Mouse (Mus musculus): Measurements from ENCODE around the gene Lrriq3. TPM values are rescaled to one million over a fixed set of nuclear protein-coding genes. Genes with fewer than 3 reads are reported as not detected.

Lrriq3 gene
- 0.54 and 1.3 TPM in 2 replicates for polyA plus RNA-seq (2016; fragmentation: Nextera tagmentation; extraction: Ambion mirVana)

- Histone ChIP-seq H3K27ac (peak within 1 kb of the TSS; percentile 70), H3K36me3 (no peaks in the 10 kb centered on the region), H3K9me3 (no peaks in the 10 kb centered on the region), H3K4me1 (peaks cover 5% of the 10 kb centered on the region; the same call in 1 of the 2 replicates), H3K4me2 (replicated peaks) (peak within 1 kb of the TSS; percentile 59), H3K27me3 (no peaks in the 10 kb centered on the region), H3K9ac (peak within 1 kb of the TSS; percentile 64), H3K4me3 (peak within 1 kb of the TSS; percentile 62)
- under 1% methylated on average over 46 of the region's 47 CpGs for WGBS
- ATAC-seq (ENCODE audit: insufficient number of reproducible peaks, insufficient read depth, low FRiP score, low TSS enrichment) = peak; percentile 99
These were observed at the start of gene Lrriq3, which contains the start of gene Fpgt for GRCm38 (mm10) chr3:155093116-155093956. Gene Lrriq3, plus strand, starts transcription at chr3:155093434. Gene Fpgt, minus strand, starts transcription at chr3:155093403.

- Histone ChIP-seq H3K27ac (no peak overlapping the region), H3K4me3 (no peak overlapping the region), H3K4me2 (replicated peaks) (no peak overlapping the region), H3K9me3 (no peaks in the 10 kb centered on the region), H3K27me3 (no peaks in the 10 kb centered on the region), H3K36me3 (no peaks in the 10 kb centered on the region), H3K4me1 (no peaks in the 10 kb centered on the region), H3K9ac (no peak overlapping the region)
- ATAC-seq (ENCODE audit: insufficient number of reproducible peaks, insufficient read depth, low FRiP score, low TSS enrichment) = no peak
These were observed 41.2 kb upstream of the Lrriq3 start for GRCm38 (mm10) chr3:155052021-155052420.

DNA sequence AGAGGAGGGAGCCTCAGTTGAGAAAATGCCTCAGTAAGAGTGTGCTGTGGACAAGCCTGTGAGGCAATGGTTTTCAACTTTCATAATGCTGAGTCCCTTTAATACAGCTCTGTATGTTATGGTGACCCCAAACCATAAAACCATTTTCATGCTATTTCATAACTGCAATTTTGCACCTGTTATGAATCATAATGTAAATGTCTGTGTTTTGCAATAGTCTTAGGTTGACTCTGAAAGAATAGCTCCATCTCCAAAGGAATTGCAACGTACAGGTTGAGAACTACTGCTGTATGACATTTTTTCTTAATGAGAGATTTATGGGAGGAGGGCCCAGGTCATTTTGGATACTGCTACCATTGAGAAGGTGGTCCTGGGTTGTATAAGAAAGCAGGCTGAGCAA is 40.0 kb upstream of the Lrriq3 start:
- Histone ChIP-seq H3K4me3 (no peak overlapping the region), H3K4me2 (replicated peaks) (no peak overlapping the region), H3K27ac (no peak overlapping the region), H3K4me1 (no peaks in the 10 kb centered on the region), H3K27me3 (no peaks in the 10 kb centered on the region), H3K9ac (no peak overlapping the region), H3K36me3 (no peaks in the 10 kb centered on the region), H3K9me3 (no peaks in the 10 kb centered on the region)
- 64% methylated on average over 1 of the region's 1 CpGs for WGBS
- ATAC-seq (ENCODE audit: insufficient number of reproducible peaks, insufficient read depth, low FRiP score, low TSS enrichment) = no peak

- ATAC-seq (ENCODE audit: insufficient number of reproducible peaks, insufficient read depth, low FRiP score, low TSS enrichment) = no peak
- Histone ChIP-seq H3K36me3 (no peaks in the 10 kb centered on the region), H3K4me1 (no peaks in the 10 kb centered on the region), H3K27me3 (no peaks in the 10 kb centered on the region), H3K9me3 (no peaks in the 10 kb centered on the region), H3K4me2 (replicated peaks) (no peak within 1 kb of the TSS), H3K9ac (no peak within 1 kb of the TSS), H3K4me3 (no peak within 1 kb of the TSS), H3K27ac (no peak within 1 kb of the TSS)
- 70% methylated on average over 6 of the region's 6 CpGs for WGBS
These were observed 37.9 kb upstream of the Lrriq3 start, which contains the start of gene Tnni3k for GRCm38 (mm10) chr3:155055231-155055916. Gene Tnni3k, minus strand, starts transcription at chr3:155055407.

DNA sequence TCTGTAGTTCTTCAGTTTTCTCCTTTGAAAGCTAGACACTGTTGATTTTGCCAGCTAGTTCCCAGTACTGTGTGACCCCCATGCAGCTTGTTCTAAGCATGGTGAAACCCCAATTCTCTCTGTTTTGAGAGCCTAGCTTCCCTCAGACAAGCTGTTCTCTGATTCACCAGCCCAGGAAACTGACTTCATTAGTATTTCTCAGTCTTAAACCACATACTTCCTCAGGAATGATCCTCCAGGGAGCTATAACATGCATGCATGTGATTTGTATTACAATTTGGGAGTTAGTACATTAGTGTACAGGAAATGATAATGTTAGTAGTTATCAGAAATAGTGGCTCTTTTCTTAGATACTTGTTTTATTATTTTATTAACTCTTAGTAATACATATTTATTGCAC is 36.6 kb upstream of the Lrriq3 start:
- Histone ChIP-seq H3K4me3 (no peak overlapping the region), H3K4me2 (replicated peaks) (no peak overlapping the region), H3K27ac (no peak overlapping the region), H3K4me1 (no peaks in the 10 kb centered on the region), H3K9ac (no peak overlapping the region), H3K27me3 (no peaks in the 10 kb centered on the region), H3K36me3 (no peaks in the 10 kb centered on the region), H3K9me3 (no peaks in the 10 kb centered on the region)
- ATAC-seq (ENCODE audit: insufficient number of reproducible peaks, insufficient read depth, low FRiP score, low TSS enrichment) = no peak

DNA sequence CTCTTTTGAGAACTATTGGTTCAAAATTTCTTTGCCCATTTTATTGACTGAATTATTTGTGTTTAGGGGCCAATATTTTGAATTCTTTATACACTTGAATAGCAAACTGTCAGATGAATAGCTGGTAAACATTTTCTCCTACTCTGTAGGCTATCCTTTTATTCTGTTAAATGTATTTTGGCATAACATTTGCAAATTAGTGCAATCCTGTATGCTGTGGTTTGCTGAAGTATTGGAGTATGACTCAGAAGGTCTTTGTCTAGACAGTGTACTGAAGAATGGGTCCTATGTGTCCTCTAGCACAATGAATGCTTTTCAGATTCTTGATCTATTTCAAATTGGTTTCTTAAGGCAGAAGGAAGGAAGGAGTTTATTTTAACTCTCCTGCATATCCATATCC is 35.7 kb upstream of the Lrriq3 start:
- H3K27ac ChIP-seq = no peak overlapping the region
- no peak for ATAC-seq (ENCODE audit: insufficient number of reproducible peaks, insufficient read depth, low FRiP score, low TSS enrichment)

DNA sequence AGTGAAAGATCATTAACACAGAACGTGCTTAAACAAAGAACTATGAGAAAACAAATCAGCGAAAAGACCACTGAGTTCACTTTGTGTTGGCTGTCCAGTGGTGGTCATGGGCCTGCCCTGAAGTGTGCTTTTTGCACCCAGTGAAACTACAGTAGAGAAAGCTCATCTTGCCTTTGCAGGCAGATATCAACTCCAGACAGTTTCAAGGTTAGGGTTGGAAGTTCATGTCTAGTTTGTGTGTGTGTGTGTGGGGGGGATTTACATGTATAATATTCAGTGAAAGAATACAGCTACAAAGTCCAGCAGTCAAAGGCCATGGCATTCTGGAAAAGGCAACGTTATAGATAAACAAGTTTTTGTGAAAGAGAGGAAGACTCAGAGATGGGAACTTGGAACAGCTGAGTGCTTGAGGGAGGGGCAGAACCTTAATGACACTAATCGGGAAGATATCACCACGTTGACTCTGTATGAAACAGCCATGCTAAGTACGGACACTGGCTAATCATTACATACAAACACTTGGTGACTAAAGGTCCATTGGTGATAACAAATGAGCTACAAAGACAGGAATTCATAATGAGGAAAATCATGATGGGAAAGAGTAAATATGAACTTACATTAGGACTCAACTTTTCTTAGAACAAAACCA is 34.3 kb upstream of the Lrriq3 start:
- Histone ChIP-seq H3K4me3 (no peak overlapping the region), H3K27me3 (no peaks in the 10 kb centered on the region), H3K27ac (no peak overlapping the region), H3K4me2 (replicated peaks) (no peak overlapping the region), H3K36me3 (no peaks in the 10 kb centered on the region), H3K4me1 (no peaks in the 10 kb centered on the region), H3K9me3 (no peaks in the 10 kb centered on the region), H3K9ac (no peak overlapping the region)
- WGBS = 80% methylated on average over 6 of the region's 6 CpGs
- ATAC-seq (ENCODE audit: insufficient number of reproducible peaks, insufficient read depth, low FRiP score, low TSS enrichment) = no peak

More for the DNA sequence above, 35.7 kb upstream of the Lrriq3 start:
- no peak overlapping the region for H3K4me2 ChIP-seq (replicated peaks)
- H3K4me1 ChIP-seq = no peaks in the 10 kb centered on the region
- no peak overlapping the region for H3K9ac ChIP-seq
- H3K4me3 ChIP-seq = no peak overlapping the region
- H3K27me3 ChIP-seq = no peaks in the 10 kb centered on the region
- H3K9me3 ChIP-seq = no peaks in the 10 kb centered on the region
- no peaks in the 10 kb centered on the region for H3K36me3 ChIP-seq

- no peak overlapping the region for H3K9ac ChIP-seq
- H3K4me2 ChIP-seq (replicated peaks) = no peak overlapping the region
- no peaks in the 10 kb centered on the region for H3K27me3 ChIP-seq
- no peak overlapping the region for H3K27ac ChIP-seq
- no peaks in the 10 kb centered on the region for H3K4me1 ChIP-seq
- H3K9me3 ChIP-seq = no peaks in the 10 kb centered on the region
- H3K4me3 ChIP-seq = no peak overlapping the region
- no peaks in the 10 kb centered on the region for H3K36me3 ChIP-seq
- ATAC-seq (ENCODE audit: insufficient number of reproducible peaks, insufficient read depth, low FRiP score, low TSS enrichment) = no peak
These were observed 33.8 kb upstream of the Lrriq3 start for GRCm38 (mm10) chr3:155059449-155059822.

- Histone ChIP-seq H3K36me3 (no peaks in the 10 kb centered on the region), H3K27me3 (no peaks in the 10 kb centered on the region), H3K27ac (no peak overlapping the region), H3K4me3 (no peak overlapping the region), H3K9me3 (no peaks in the 10 kb centered on the region), H3K9ac (no peak overlapping the region), H3K4me2 (replicated peaks) (no peak overlapping the region), H3K4me1 (no peaks in the 10 kb centered on the region)
- ATAC-seq (ENCODE audit: insufficient number of reproducible peaks, insufficient read depth, low FRiP score, low TSS enrichment) = no peak
- 84% methylated on average over 4 of the region's 4 CpGs for WGBS
These were observed 15.3 kb upstream of the Lrriq3 start for GRCm38 (mm10) chr3:155077908-155078307.

GRCm38 (mm10) chr3:155092081-155092480 is 1.2 kb upstream of the Lrriq3 start:
- H3K4me3 ChIP-seq = peak overlapping the region; percentile 62; the same call in 1 of the 2 replicates
- no peaks in the 10 kb centered on the region for H3K27me3 ChIP-seq
- no peak overlapping the region for H3K9ac ChIP-seq
- 92% methylated on average over 6 of the region's 6 CpGs for WGBS
- no peaks in the 10 kb centered on the region for H3K9me3 ChIP-seq
- peaks cover 8% of the 10 kb centered on the region for H3K36me3 ChIP-seq
- ATAC-seq (ENCODE audit: insufficient number of reproducible peaks, insufficient read depth, low FRiP score, low TSS enrichment) = no peak
- peak overlapping the region; percentile 59 for H3K4me2 ChIP-seq (replicated peaks)
- H3K27ac ChIP-seq = no peak overlapping the region
- H3K4me1 ChIP-seq = peaks cover 5% of the 10 kb centered on the region; the same call in 1 of the 2 replicates

- H3K27me3 ChIP-seq = no peaks in the 10 kb centered on the region
- H3K27ac ChIP-seq = no peak overlapping the region
- H3K9ac ChIP-seq = no peak overlapping the region
- H3K4me3 ChIP-seq = no peak overlapping the region
- WGBS = 100% methylated on average over 1 of the region's 1 CpGs
- no peak for ATAC-seq (ENCODE audit: insufficient number of reproducible peaks, insufficient read depth, low FRiP score, low TSS enrichment)
- H3K36me3 ChIP-seq = no peaks in the 10 kb centered on the region
- no peaks in the 10 kb centered on the region for H3K9me3 ChIP-seq
- H3K4me1 ChIP-seq = no peaks in the 10 kb centered on the region
- H3K4me2 ChIP-seq (replicated peaks) = no peak overlapping the region
These were observed 6.0 kb downstream of the Lrriq3 start for GRCm38 (mm10) chr3:155099266-155099665.

DNA sequence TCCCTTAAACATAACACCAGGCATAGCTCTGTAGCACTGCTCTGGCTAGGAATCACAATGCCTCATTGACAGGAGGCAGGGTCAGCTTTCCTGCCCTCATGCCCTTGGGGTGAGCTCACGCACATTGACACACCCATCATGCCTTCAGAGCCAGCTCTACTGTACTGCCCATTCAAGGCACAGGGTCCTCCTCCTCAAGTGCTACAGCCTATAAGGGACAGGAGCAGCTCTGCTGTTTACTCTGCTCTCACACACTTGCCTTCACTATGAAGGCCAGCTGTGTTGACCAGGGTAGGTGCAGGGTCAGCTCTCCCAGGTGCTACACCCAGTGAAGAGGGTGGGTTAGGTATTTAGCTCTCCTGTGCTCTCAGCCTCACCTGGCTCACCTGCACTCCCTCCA is 12.7 kb downstream of the Lrriq3 start:
- H3K4me1 ChIP-seq = no peaks in the 10 kb centered on the region
- no peaks in the 10 kb centered on the region for H3K9me3 ChIP-seq
- no peak overlapping the region for H3K4me2 ChIP-seq (replicated peaks)
- no peaks in the 10 kb centered on the region for H3K27me3 ChIP-seq
- no peaks in the 10 kb centered on the region for H3K36me3 ChIP-seq
- H3K27ac ChIP-seq = no peak overlapping the region
- no peak for ATAC-seq (ENCODE audit: insufficient number of reproducible peaks, insufficient read depth, low FRiP score, low TSS enrichment)
- H3K4me3 ChIP-seq = no peak overlapping the region
- WGBS = 11% methylated on average over 1 of the region's 1 CpGs
- H3K9ac ChIP-seq = no peak overlapping the region

Measured in embryonic facial prominence, embryonic 12.5 days (tissue).